Mouse (Mus musculus) stomach, postnatal 0 days (tissue): ENCODE results near the gene Ctdsp2.

Experiments
- CTCF ChIP-seq: IDR thresholded peaks from 2 replicates; pipeline ENCODE4 v1.5.1; 2016; ENCODE audit warnings: antibody characterized with exemption, low read depth, mild to moderate bottlenecking, moderate library complexity
- EP300 ChIP-seq: optimal IDR thresholded peaks from 2 replicates; pipeline ENCODE3; 2016; ENCODE audit warnings: antibody characterized with exemption

DNA sequence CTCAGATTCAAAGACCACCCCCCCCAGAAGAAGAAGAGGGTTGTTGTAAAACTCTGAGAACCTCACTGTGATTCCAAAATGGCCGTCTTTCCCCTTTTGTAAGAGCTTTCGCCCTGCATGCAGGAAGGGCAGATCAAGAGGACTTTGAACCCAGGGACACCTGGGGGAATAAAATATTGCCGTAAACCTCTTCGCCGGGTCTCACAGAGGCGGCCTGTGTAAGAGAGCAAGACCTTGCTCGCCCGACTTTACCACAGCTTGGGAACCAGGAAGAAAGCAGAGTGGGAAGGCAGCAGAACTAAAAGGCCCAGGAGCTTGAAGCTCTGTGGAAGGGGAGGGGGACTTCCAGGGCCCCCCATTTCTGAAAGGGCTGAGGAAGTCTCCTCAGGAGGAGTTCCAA, 43.4 kb upstream of the Ctdsp2 start:
- TF ChIP-seq CTCF: no peak
- TF ChIP-seq EP300: no peak
